Mouse (Mus musculus): ENCODE results near the gene Sarnp.
"Not testable (repeated sequence)": the region's sequence is repeated elsewhere in the genome, so short reads cannot be mapped to it uniquely, and the experiment has no call there.

Gene Sarnp

GRCm38 (mm10) chr10:128821358-128822056 is 4.4 kb downstream of the Sarnp start, which contains the start of gene Ormdl2:
TSS of gene Ormdl2 (minus strand) at chr10:128821645.
- peak; percentile 100 for DNase-seq

DNA sequence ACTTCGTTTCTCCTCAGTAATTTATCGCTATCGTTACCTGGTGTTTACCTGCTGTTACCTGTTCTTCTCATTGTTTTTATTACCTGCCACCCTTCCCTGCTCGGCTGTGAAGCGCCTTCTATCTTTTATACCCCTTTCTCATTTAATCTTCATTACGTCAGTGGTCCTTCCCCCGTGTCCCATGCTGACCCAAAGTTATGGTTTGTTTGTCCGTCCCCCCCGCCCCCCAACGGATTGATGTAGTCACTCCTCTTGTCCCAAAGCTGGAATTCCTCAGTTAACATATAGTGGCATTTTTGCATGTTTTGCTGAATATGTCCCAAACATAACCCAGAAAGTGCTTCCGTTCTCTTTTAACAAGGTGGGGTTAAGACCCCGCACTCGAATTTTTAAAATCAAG is 5.0 kb downstream of the Sarnp start:
- DNase-seq: no peak

GRCm38 (mm10) chr10:128823087-128823486 is 6.0 kb downstream of the Sarnp start:
- DNase-seq: not testable (repeated sequence)

GRCm38 (mm10) chr10:128823821-128824220 is 6.7 kb downstream of the Sarnp start:
- DNase-seq: no peak

DNA sequence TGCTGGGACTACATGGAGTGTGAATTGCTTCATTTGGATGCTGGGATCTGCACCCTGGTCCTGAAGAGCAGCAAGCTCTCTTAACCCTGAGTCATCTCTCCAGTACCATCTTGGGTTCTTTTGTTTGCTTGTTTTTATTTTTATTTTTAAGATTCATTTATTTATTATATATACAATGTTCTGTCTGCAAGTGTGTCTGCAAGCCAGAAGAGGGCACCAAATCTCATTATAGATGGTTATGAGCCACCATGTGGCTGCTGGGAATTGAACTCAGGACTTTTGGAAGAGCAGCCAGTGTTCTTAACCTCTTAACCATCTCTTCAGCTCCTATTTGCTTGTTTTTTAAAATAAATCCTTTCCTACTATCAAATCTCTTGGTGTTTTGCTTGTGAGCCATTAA is 20.3 kb downstream of the Sarnp start:
- no peak for DNase-seq

- DNase-seq: no peak
Observed at GRCm38 (mm10) chr10:128839434-128839833, 22.3 kb downstream of the Sarnp start.

- no peak for DNase-seq
Observed at GRCm38 (mm10) chr10:128840612-128841011, 23.5 kb downstream of the Sarnp start.

- no peak for DNase-seq
Observed at GRCm38 (mm10) chr10:128843260-128843659, 26.1 kb downstream of the Sarnp start.

GRCm38 (mm10) chr10:128845516-128845915 is 28.4 kb downstream of the Sarnp start:
- DNase-seq: peak; percentile 25

- no peak for DNase-seq
Observed at GRCm38 (mm10) chr10:128846664-128847063, 29.5 kb downstream of the Sarnp start.

- DNase-seq: no peak
Observed at GRCm38 (mm10) chr10:128848426-128848825, 31.3 kb downstream of the Sarnp start.

DNA sequence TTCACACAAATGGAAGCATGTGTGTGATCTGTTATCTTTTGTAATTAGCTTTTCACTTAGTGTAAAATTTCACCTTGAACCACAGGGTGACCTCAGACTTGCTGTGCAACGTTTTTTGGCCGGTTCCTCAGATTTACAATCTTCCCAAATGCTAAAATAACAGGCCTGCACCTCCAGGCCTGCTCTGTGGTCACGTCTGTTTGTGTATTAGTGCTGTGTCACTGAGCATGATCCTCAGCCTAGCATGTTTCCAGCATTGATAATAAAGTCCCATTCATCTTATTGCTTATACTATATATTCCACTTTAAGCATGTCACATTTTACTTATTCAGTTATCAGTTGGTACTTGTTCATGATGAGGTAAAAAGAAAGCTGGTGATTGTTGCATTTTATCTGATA is 33.2 kb downstream of the Sarnp start:
- no peak for DNase-seq

DNA sequence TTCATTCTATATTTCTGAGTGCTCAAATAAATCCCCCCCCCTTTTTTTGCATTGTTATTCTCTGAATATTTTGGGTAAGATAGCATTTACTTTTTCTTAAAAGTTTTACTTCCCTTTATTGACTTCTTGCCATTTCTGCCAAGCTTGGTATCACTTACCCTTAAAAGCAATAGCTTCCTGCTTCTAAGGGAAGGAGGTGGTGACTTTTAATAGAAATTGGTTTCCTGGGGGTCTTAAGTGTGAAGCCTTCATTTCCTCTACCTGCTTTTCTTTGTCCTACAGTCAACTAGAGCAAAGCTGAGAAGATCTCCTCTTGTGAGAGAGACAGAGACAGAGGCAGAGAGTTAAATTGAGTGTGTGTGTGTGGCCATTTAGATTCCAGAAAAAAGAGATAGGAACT is 44.0 kb downstream of the Sarnp start:
- no peak for DNase-seq

GRCm38 (mm10) chr10:128866042-128866441 is 48.9 kb downstream of the Sarnp start:
- no peak for DNase-seq

GRCm38 (mm10) chr10:128866518-128866917 is 49.4 kb downstream of the Sarnp start:
- DNase-seq: no peak

DNA sequence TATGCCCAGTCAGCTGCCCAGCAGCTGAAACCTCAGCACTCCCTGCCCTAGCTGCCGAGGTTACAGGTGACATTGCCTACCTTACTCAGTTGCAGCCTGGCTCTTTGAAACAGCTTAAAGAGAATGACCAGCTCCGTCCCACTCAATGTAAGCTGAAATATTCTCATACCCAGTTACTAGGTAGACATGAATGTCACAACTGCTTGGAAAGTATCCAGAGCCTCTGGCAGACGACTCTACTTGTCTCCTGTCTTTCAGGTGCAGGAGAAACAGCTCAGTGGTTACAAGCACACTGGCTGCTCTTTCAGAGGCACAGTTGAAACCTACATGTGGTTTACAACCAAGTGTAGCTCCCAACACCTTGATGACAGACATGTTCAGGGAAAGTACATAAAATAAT is 53.2 kb downstream of the Sarnp start:
- no peak for DNase-seq

DNA sequence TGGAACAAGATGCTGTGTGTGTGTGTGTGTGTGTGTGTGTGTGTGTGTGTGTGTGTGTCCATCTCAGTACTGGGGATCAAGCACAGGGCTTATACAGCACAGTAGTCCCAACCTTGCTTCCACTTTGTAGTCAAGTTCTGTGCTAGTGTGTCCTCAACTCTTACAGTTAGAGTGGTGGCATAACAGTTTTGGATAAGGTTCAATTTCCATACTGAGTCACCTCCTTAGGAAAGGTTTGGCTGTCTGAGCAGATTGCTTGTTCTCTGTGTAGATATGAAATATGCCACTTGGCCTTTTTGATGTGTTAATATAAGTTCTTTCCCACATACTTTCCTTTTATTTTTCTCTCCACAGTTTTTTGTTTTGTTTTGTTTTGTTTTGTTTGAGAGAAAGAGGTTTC is 61.2 kb downstream of the Sarnp start:
- DNase-seq: no peak

DNA sequence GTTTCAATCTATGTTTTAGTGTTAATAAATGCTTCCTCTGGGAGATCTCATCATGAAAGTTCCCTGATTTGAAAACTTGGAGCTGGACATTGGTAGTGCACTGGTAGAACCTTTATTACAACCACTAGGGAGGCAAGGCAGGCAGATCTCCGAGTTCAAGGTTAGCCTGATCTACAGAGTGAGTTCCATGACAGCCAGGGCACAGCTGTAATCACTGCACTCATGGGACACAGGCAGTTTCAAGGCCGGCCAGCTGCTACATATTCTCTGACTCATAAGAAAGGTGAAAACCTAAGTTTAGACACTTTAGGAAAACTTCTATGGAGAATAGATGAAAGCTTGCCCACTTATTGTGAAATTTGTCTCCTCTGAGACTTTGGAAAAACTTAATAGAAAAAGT is 61.7 kb downstream of the Sarnp start:
- DNase-seq: no peak

DNA sequence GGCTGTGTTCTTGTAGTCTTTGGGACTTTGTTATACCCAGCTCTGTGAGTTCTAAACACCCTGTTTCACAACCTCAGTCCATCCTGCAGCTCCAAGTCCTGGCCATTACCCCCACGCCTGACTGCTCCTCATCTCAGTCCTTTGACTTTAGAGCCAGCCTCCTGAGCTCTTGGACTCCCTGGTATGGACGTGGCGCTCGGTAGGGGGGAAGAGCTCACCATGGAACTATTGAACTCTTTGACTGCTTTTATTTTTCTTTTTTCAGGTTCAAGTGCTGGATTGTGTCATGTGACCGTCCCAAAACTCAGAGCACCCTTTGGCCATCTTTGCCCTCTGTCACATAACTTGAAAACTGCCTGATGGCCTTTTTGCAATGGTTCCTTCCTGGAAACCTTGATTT is 64.9 kb downstream of the Sarnp start:
- no peak for DNase-seq

DNA sequence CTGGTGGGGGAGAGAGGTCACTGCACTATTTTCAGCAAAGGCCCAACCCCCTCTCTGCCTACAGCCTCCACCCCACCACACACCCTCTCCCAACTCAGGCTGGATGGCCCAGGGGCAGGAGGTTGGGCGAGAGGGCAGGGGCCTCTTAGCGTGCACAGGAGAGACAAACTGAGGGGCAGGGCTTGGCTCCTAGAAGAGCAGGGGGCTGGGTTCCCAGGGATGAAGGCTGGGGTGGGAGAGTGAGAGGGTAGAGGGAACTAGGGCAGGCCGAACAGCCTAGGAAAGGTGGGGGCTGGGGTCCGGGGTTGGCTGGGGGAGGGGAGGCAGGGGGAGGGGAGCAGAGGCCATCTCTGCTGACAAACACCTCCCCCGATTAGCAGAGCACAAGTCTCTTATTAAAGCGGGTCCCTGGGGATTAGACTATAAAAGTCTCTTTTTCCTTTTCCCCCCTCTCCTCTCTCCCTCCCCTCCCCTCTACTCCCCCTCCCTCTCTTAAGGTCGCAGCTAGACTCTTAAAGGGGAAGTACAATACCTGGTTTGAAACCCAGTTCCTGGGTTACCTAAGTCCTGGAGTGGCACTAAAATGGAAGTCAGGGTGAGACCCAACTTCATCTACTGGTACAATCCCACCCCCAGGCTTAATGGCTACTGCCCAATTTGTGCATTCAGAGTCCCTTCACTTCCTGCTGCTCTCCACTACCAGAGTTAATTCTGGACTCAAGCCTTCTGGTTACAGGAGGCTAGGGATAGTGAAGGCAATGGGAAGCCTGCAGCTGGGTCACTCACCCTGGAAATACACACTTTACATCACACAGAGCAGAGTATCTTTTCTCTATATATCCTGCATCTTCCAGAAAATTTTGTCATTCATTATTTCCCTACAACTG is 72.1 kb downstream of the Sarnp start:
- no peak for DNase-seq

GRCm38 (mm10) chr10:128889846-128890245 is 72.7 kb downstream of the Sarnp start:
- no peak for DNase-seq

GRCm38 (mm10) chr10:128890383-128891295 is 73.5 kb downstream of the Sarnp start:
- no peak for DNase-seq

All from cerebellum, adult 9-10 months (tissue).